18 mouse cellular contexts compared by ENCODE assay signal in the genomic region with DNA sequence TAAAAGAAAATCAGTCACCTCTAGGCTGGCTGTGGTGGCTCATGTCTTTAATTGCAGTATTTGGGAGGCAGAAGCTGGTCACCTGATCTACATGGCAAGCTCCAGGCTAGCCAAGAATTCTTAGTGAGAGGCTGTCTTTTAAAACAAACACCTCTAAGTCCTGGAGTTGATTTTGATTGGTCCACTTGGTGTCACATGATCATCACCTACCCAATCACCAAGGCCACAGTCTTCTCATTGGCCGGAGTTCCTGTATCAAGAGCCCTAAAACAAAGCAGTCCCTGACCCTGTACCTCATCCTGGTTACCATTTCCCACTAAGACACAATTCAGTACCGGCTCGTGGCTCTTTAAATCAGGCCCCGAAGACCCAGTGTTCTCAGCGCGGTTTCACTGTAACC. TPM values are rescaled to one million over a fixed set of nuclear protein-coding genes. Genes with fewer than 3 reads are reported as not detected.
DNase-seq lines count a peak whose midpoint lies in the region; ATAC-seq lines count a peak whose summit lies in the region.
"Had no signal": no experiment of that assay in that cellular context is flagged by ENCODE, and none has a peak within 500 bp of the region (broad histone marks: within the 10 kb centered on the region; RNA-seq: fewer than 3 reads in every experiment).

No protein-coding gene starts in this region.

- no peak overlapping the region for H3K9ac ChIP-seq in heart, embryonic 14.5 days (ENCODE audit: low read length)
- no peak overlapping the region for H3K9ac ChIP-seq in liver, embryonic 12.5 days
- no peak overlapping the region for H3K9ac ChIP-seq in hindbrain, embryonic 11.5 days (ENCODE audit: low read depth, low read length)
- H3K9ac ChIP-seq: embryonic facial prominence, embryonic 13.5 days; hindbrain, embryonic 13.5 days; liver, embryonic 14.5 days had no signal

- H3K4me1 ChIP-seq in heart, embryonic 14.5 days (ENCODE audit: control insufficient read depth in 2 of 2, insufficient read depth in 2 of 2, low read length in 2 of 2), result peaks cover 0 to 9% of the 10 kb centered on the region in 2 experiments; a peak in 2 of 4 replicates
- H3K4me1 ChIP-seq in limb, embryonic 10.5 days, result peaks cover 12% of the 10 kb centered on the region
- H3K4me1 ChIP-seq in liver, embryonic 12.5 days, result no peaks in the 10 kb centered on the region
- H3K4me1 ChIP-seq in hindbrain, embryonic 11.5 days (replicated peaks; ENCODE audit: control insufficient read depth, insufficient read depth, low read length), result no peaks in the 10 kb centered on the region
- H3K4me1 ChIP-seq: embryonic facial prominence, embryonic 13.5 days; hindbrain, embryonic 13.5 days had no signal

- no peaks in the 10 kb centered on the region for H3K27me3 ChIP-seq in heart, embryonic 14.5 days (ENCODE audit: control insufficient read depth, insufficient read depth, low read length)
- no peaks in the 10 kb centered on the region for H3K27me3 ChIP-seq in limb, embryonic 10.5 days (ENCODE audit: low read depth, poor library complexity, severe bottlenecking)
- peaks cover 21% of the 10 kb centered on the region; the same call in 1 of the 2 replicates for H3K27me3 ChIP-seq in liver, embryonic 12.5 days (replicated peaks)
- H3K27me3 ChIP-seq in hindbrain, embryonic 11.5 days (ENCODE audit: control insufficient read depth, insufficient read depth, low read length), result no peaks in the 10 kb centered on the region
- H3K27me3 ChIP-seq: embryonic facial prominence, embryonic 13.5 days; hindbrain, embryonic 13.5 days; Patski had no signal

- 68% methylated on average over 6 of the region's 6 CpGs for WGBS in heart, embryonic 14.5 days
- WGBS in limb, embryonic 10.5 days, result 70% methylated on average over 6 of the region's 6 CpGs
- WGBS in liver, embryonic 12.5 days (ENCODE audit: insufficient replicate concordance), result 42% methylated on average over 6 of the region's 6 CpGs
- WGBS in hindbrain, embryonic 11.5 days, result 72% methylated on average over 6 of the region's 6 CpGs

- ATAC-seq in heart, embryonic 14.5 days (ENCODE audit: insufficient number of reproducible peaks, insufficient read depth, low FRiP score, low read depth), result no peak
- no peak for ATAC-seq in liver, embryonic 12.5 days
- ATAC-seq in hindbrain, embryonic 11.5 days (ENCODE audit: low FRiP score), result no peak
- ATAC-seq: Patski had no signal

- no peak overlapping the region for H3K27ac ChIP-seq in heart, embryonic 14.5 days (replicated peaks in 1 of 2; ENCODE audit: control insufficient read depth in 1 of 2, insufficient read depth in 1 of 2, low read depth in 2 of 2, low read length in 2 of 2)
- H3K27ac ChIP-seq in limb, embryonic 10.5 days, result peak overlapping the region; percentile 39; the same call in 1 of the 2 replicates
- no peak overlapping the region for H3K27ac ChIP-seq in liver, embryonic 12.5 days
- no peak overlapping the region for H3K27ac ChIP-seq in hindbrain, embryonic 11.5 days (ENCODE audit: low read depth, low read length)
- H3K27ac ChIP-seq: embryonic facial prominence, embryonic 13.5 days; hindbrain, embryonic 13.5 days; liver, embryonic 14.5 days had no signal

- DNase-seq in heart, adult 8-10 months (ENCODE audit: low spot score), result no peak
- DNase-seq in right cerebral cortex, adult 18-20 months, result peak; percentile 45
- no peak for DNase-seq in right cerebral cortex, postnatal 4 days
- peak; percentile 53 for DNase-seq in WW6 (ENCODE audit: low read depth, low spot score)
- no peak for DNase-seq in limb, embryonic 10.5 days (ENCODE audit: low spot score)
- DNase-seq in hindbrain, embryonic 11.5 days (ENCODE audit: low spot score), result no peak
- DNase-seq: adrenal gland, postnatal 25 days; kidney, adult 2 months; thymus, adult 18-20 months had no signal

- H3K36me3 ChIP-seq in heart, embryonic 14.5 days (ENCODE audit: control insufficient read depth, insufficient read depth, low read length), result no peaks in the 10 kb centered on the region
- H3K36me3 ChIP-seq in limb, embryonic 10.5 days, result no peaks in the 10 kb centered on the region
- no peaks in the 10 kb centered on the region for H3K36me3 ChIP-seq in liver, embryonic 12.5 days
- no peaks in the 10 kb centered on the region for H3K36me3 ChIP-seq in hindbrain, embryonic 11.5 days (ENCODE audit: control insufficient read depth, insufficient read depth, low read length)
- H3K36me3 ChIP-seq: embryonic facial prominence, embryonic 13.5 days; hindbrain, embryonic 13.5 days had no signal

- H3K9me3 ChIP-seq in heart, embryonic 14.5 days (ENCODE audit: control insufficient read depth, low read length), result no peaks in the 10 kb centered on the region
- H3K9me3 ChIP-seq in limb, embryonic 10.5 days (replicated peaks), result no peaks in the 10 kb centered on the region
- H3K9me3 ChIP-seq in liver, embryonic 12.5 days (replicated peaks), result no peaks in the 10 kb centered on the region
- H3K9me3 ChIP-seq in hindbrain, embryonic 11.5 days (ENCODE audit: control insufficient read depth, low read length), result no peaks in the 10 kb centered on the region
- H3K9me3 ChIP-seq: embryonic facial prominence, embryonic 13.5 days; hindbrain, embryonic 13.5 days had no signal

- H3K4me2 ChIP-seq in heart, embryonic 14.5 days (ENCODE audit: low read length), result 0 out of 2 replicates have a peak overlapping the region, but pooled peaks have one; percentile 11
- no peak overlapping the region for H3K4me2 ChIP-seq in liver, embryonic 12.5 days
- no peak overlapping the region for H3K4me2 ChIP-seq in hindbrain, embryonic 11.5 days (replicated peaks; ENCODE audit: low read depth, low read length)
- H3K4me2 ChIP-seq: embryonic facial prominence, embryonic 13.5 days; hindbrain, embryonic 13.5 days had no signal

- H3K4me3 ChIP-seq in heart, embryonic 14.5 days (ENCODE audit: control insufficient read depth in 1 of 2, insufficient read depth in 1 of 2, low read depth in 1 of 2, low read length in 2 of 2), result no peak overlapping the region
- H3K4me3 ChIP-seq in limb, embryonic 10.5 days, result no peak overlapping the region
- H3K4me3 ChIP-seq in liver, embryonic 12.5 days, result no peak overlapping the region
- no peak overlapping the region for H3K4me3 ChIP-seq in hindbrain, embryonic 11.5 days (ENCODE audit: low read depth, low read length)
- H3K4me3 ChIP-seq: embryonic facial prominence, embryonic 13.5 days; hindbrain, embryonic 13.5 days had no signal

RNA-seq across cellular contexts. Expression of a gene that starts 16.2 kb away (rescaled TPM):
- polyA plus RNA-seq in heart, embryonic 14.5 days (2014; fragmentation: Nextera tagmentation; extraction: Ambion mirVana), result 0.08 TPM in 1 of 2 replicates, not detected in the other
- total RNA-seq in heart, adult 8-10 months (2022), result 1 to 10 TPM; 2.6 to 3.6 (median 3.1) TPM
- polyA plus RNA-seq in limb, embryonic 10.5 days (2016; fragmentation: Nextera tagmentation; extraction: Ambion mirVana), result 0.04 and 0.09 TPM in 2 replicates
- not detected in 2 replicates for polyA plus RNA-seq in liver, embryonic 12.5 days (2016; fragmentation: Nextera tagmentation; extraction: Ambion mirVana)
- 0.14 TPM in 1 of 2 replicates, not detected in the other for polyA plus RNA-seq in hindbrain, embryonic 11.5 days (2014; fragmentation: Nextera tagmentation; extraction: Ambion mirVana)
- total RNA-seq: granulocyte monocyte progenitor cell, adult 5-6 weeks; megakaryocyte progenitor cell, adult 5-6 weeks had no signal
- polyA plus RNA-seq: liver, embryonic 14.5 days had no signal

RNA-seq across cellular contexts. Expression of a gene that starts 23.5 kb away (rescaled TPM):
- not detected in 2 replicates for polyA plus RNA-seq in heart, embryonic 14.5 days (2014; fragmentation: Nextera tagmentation; extraction: Ambion mirVana)
- not detected for total RNA-seq in heart, adult 8-10 months (2022)
- 18.9 and 22.9 TPM in 2 replicates for polyA plus RNA-seq in limb, embryonic 10.5 days (2016; fragmentation: Nextera tagmentation; extraction: Ambion mirVana)
- polyA plus RNA-seq in liver, embryonic 12.5 days (2016; fragmentation: Nextera tagmentation; extraction: Ambion mirVana), result not detected in 2 replicates
- polyA plus RNA-seq in hindbrain, embryonic 11.5 days (2014; fragmentation: Nextera tagmentation; extraction: Ambion mirVana), result 0.19 TPM in 1 of 2 replicates, not detected in the other
- total RNA-seq: adrenal gland, postnatal 25 days; granulocyte monocyte progenitor cell, adult 5-6 weeks; megakaryocyte progenitor cell, adult 5-6 weeks had no signal
- polyA plus RNA-seq: embryonic facial prominence, embryonic 13.5 days; kidney, adult 2 months; liver, embryonic 14.5 days; small intestine, adult 2 months had no signal

Comparison
In these comparisons a context has a peak if more than half of its experiments do, and no peak if none do; other contexts are left out.
1. DNase-seq: peak in right cerebral cortex, adult 18-20 months (single experiment) and WW6 (single experiment); none in heart, adult 8-10 months (single experiment), right cerebral cortex, postnatal 4 days (single experiment), limb, embryonic 10.5 days (single experiment) and hindbrain, embryonic 11.5 days (single experiment).
2. RNA of a gene that starts 23.5 kb away (polyA plus RNA-seq): 18.9 to 22.9 TPM in limb, embryonic 10.5 days; 0.19 TPM in hindbrain, embryonic 11.5 days, not detected in liver, embryonic 12.5 days and not detected in heart, embryonic 14.5 days; every median in the first group is over 10 times any median in the second.